Mouse (Mus musculus) kidney, adult 2 months (tissue): ENCODE results near the gene Otor. TPM values are rescaled to one million over a fixed set of nuclear protein-coding genes. Genes with fewer than 3 reads are reported as not detected.

Experiments
- DNase-seq: peaks from one replicate; pipeline ENCODE4 v3.0.0; 2021
- H3K27ac ChIP-seq: fragments of 200-500 bp; 2 replicates; pipeline ENCODE4 v1.5.1; 2012; ENCODE audit warnings: low read depth, low read length, control low read depth, inconsistent platforms; ENCODE audit not compliant: insufficient read depth
- H3K27me3 ChIP-seq: fragments of 200-500 bp; replicated peaks from 2 replicates; pipeline ENCODE4 v1.6.1; 2012; ENCODE audit warnings: mild to moderate bottlenecking, moderate library complexity, low read length, inconsistent platforms; ENCODE audit not compliant: control insufficient read depth, insufficient read depth
- H3K36me3 ChIP-seq: fragments of 200-500 bp; 2 replicates; pipeline ENCODE4 v1.6.1; 2012; ENCODE audit warnings: mild to moderate bottlenecking, moderate library complexity, low read length, inconsistent platforms; ENCODE audit not compliant: control insufficient read depth, insufficient read depth
- H3K4me1 ChIP-seq: fragments of 200-500 bp; 2 replicates; pipeline ENCODE4 v1.6.1; 2011; ENCODE audit warnings: low read length; ENCODE audit not compliant: control insufficient read depth, insufficient read depth
- H3K4me3 ChIP-seq: fragments of 200-500 bp; 2 replicates; pipeline ENCODE4 v1.5.1; 2011; ENCODE audit warnings: mild to moderate bottlenecking, low read depth, low read length, control low read depth; ENCODE audit not compliant: insufficient read depth
- CTCF ChIP-seq: fragments of 200-500 bp; conservative IDR thresholded peaks from 2 replicates; pipeline ENCODE4 v1.5.1; 2011; ENCODE audit warnings: low read depth, mild to moderate bottlenecking, control low read depth, low read length, moderate library complexity, mixed read lengths; ENCODE audit not compliant: insufficient read depth, insufficient read length
- POLR2A ChIP-seq: fragments of 200-500 bp; IDR thresholded peaks from one replicate; pipeline ENCODE4 v1.6.1; 2011; ENCODE audit warnings: low read depth, low read length, control low read depth
- WGBS: fragments of 180-500 bp; shearing (Covaris S2); methylation state at CpG from one replicate; pipeline ENCODE4 v1.1.7; 2018; 5-methylcytosine and 5-hydroxymethylcytosine counted together
- polyA plus RNA-seq: library from polyadenylated mRNA; depleted of rRNA; stranded (reverse); fragments of >200 nt; gene quantifications from 2 replicates; pipeline ENCODE4 v1.2.3, GENCODE M21; 2012; rRNA removed

The Otor gene
- polyA plus RNA-seq = not detected in 2 replicates

- Histone ChIP-seq H3K27ac (no peak within 1 kb of the TSS), H3K4me3 (no peak within 1 kb of the TSS), H3K36me3 (no peaks in the 10 kb centered on the region), H3K27me3 (no peaks in the 10 kb centered on the region), H3K4me1 (no peaks in the 10 kb centered on the region)
- TF ChIP-seq CTCF (no peak), POLR2A (no peak)
- DNase-seq = no peak
- 66% methylated on average over 8 of the region's 8 CpGs for WGBS
Measured at GRCm38 (mm10) chr2:143078198-143078851, at the start of gene Otor. TSS of gene Otor (plus strand) at chr2:143078473.

GRCm38 (mm10) chr2:143031283-143031682 lies 47.0 kb upstream of the Otor start:
- DNase-seq = no peak
- H3K4me1 ChIP-seq = no peaks in the 10 kb centered on the region
- no peak overlapping the region for H3K4me3 ChIP-seq
- no peak overlapping the region for H3K27ac ChIP-seq
- 85% methylated on average over 1 of the region's 1 CpGs for WGBS
- TF ChIP-seq CTCF (no peak), POLR2A (no peak)
- H3K36me3 ChIP-seq = no peaks in the 10 kb centered on the region
- H3K27me3 ChIP-seq = no peaks in the 10 kb centered on the region

- Histone ChIP-seq H3K4me3 (no peak overlapping the region), H3K27me3 (no peaks in the 10 kb centered on the region), H3K36me3 (no peaks in the 10 kb centered on the region), H3K27ac (no peak overlapping the region), H3K4me1 (no peaks in the 10 kb centered on the region)
- WGBS = 59% methylated on average over 10 of the region's 10 CpGs
- no peak for DNase-seq
- TF ChIP-seq POLR2A (no peak), CTCF (no peak)
Measured at GRCm38 (mm10) chr2:143032378-143033255, 45.7 kb upstream of the Otor start.

GRCm38 (mm10) chr2:143034350-143035085 lies 43.8 kb upstream of the Otor start:
- no peak for DNase-seq
- Histone ChIP-seq H3K27me3 (no peaks in the 10 kb centered on the region), H3K27ac (no peak overlapping the region), H3K36me3 (no peaks in the 10 kb centered on the region), H3K4me3 (peak overlapping the region; percentile 44), H3K4me1 (no peaks in the 10 kb centered on the region)
- no peak for TF ChIP-seq POLR2A
- no peak for TF ChIP-seq CTCF
- 32% methylated on average over 7 of the region's 7 CpGs for WGBS

- H3K36me3 ChIP-seq = no peaks in the 10 kb centered on the region
- H3K4me1 ChIP-seq = no peaks in the 10 kb centered on the region
- TF ChIP-seq CTCF (no peak), POLR2A (no peak)
- DNase-seq = peak; percentile 16
- H3K4me3 ChIP-seq = peak overlapping the region; percentile 44
- H3K27me3 ChIP-seq = no peaks in the 10 kb centered on the region
- 0 out of 2 replicates have a peak overlapping the region, but pooled peaks have one; percentile 22 for H3K27ac ChIP-seq
- WGBS = 21% methylated on average over 10 of the region's 10 CpGs
Measured at GRCm38 (mm10) chr2:143035086-143035593, 43.1 kb upstream of the Otor start.

GRCm38 (mm10) chr2:143041596-143041995 lies 36.7 kb upstream of the Otor start:
- Histone ChIP-seq H3K4me3 (no peak overlapping the region), H3K27ac (no peak overlapping the region), H3K4me1 (no peaks in the 10 kb centered on the region), H3K36me3 (no peaks in the 10 kb centered on the region), H3K27me3 (no peaks in the 10 kb centered on the region)
- WGBS = 50% methylated on average over 1 of the region's 1 CpGs
- no peak for DNase-seq
- TF ChIP-seq POLR2A = no peak

GRCm38 (mm10) chr2:143055251-143055650 lies 23.0 kb upstream of the Otor start:
- H3K27me3 ChIP-seq = no peaks in the 10 kb centered on the region
- DNase-seq = no peak
- TF ChIP-seq CTCF (no peak), POLR2A (no peak)
- no peak overlapping the region for H3K4me3 ChIP-seq
- H3K4me1 ChIP-seq = no peaks in the 10 kb centered on the region
- no peaks in the 10 kb centered on the region for H3K36me3 ChIP-seq
- no peak overlapping the region for H3K27ac ChIP-seq
